Mouse (Mus musculus) frontal cortex, postnatal 36 days (tissue): ENCODE measurements around the gene Pold1.
A peak's percentile ranks its signal among the peaks of the same experiment; 100 is the strongest.

Source experiments
- DNase-seq, 2 experiments: peaks; one replicate each; pipeline ENCODE4 v3.0.0; 2022; ENCODE audit warnings: low spot score in 2 of 2

Gene Pold1

DNA sequence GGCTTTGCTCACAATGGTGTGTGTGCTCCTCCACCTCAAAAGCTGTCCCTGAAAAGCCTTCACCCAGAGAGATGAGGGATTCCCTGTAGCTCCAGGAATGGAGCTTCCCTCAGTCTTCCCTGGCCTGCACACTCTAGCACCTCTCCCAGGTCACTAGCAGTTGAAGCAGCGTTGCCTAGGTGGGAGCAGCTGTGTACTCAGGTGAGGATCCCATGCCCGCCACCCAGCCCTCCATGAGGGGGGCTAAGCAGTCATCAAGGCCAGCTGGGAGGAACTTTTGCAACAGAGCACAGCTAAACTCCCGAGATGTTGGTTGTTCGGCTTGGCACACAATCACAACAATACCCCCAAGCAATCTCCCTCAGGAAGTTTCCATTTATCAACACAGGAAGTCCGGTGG, 34.1 kb upstream of the Pold1 start:
- DNase-seq, result no peak

DNA sequence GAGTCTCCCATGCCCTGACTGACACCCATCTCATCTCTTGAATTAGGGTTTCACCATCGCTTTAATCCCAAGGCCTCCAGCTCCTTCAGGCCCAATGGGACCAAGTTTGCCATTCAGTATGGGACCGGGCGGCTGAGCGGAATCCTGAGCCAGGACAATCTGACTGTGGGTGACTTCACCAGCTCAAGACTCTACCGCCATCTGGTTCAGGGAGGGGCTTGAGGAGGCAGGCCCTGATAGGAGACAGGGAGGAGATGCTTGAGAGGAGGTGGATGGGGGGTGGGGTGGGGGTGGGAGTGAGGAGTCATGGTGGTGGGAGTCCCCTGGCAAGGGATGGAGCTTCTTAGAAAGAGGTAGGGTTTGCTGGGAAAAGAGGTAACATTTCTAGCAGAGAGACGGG, 33.0 kb upstream of the Pold1 start:
- no peak for DNase-seq

DNA sequence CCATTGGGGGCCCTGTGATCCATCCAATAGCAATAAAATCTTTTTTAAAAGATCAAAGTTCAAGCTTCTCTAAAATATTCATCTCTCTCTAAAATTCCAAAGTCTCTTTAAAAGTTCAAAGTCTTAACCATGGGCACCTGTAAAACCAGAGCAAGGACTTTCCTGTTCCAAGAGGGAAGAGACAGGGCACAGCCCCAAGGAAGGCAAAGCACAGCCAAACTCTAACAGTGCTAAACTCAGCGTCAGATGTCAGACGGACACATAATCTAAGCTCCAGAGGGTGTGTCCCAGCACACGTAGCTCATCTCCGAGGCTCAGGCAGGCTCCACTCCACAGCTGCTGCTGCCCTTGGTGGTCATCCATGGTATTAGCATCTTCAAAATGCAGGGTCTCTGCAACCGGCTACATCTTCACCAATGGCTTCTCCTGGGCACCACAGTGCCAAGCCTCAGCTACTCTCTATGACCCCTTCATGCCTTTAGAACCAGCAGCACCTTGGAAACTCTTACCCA, 27.7 kb upstream of the Pold1 start:
- DNase-seq, result no peak

DNA sequence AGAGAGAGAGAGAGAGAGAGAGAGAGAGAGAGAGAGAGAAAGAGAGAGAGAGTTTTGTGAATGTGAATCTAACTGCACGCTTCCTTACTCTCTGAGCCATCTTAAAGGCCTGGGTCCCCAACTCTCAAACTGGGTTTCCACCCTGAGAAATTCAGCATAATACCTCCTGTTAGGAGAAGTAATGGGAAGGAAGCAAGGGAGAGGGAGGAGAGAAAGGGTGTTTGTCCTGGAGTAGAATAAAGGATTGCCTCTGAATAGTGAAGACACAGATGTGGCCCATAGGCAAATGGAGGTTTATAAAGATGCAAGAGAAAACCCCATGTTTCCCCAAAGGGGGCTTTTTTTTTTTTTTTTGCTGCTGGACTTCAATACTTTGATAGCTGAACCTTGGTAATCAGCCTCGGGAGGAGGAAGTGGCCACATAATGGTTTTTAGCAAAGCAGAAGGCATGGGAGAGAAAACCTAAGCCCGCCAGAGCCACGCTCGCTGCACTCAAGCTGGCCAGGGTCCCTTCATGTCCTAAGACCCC, 24.4 kb upstream of the Pold1 start:
- no peak for DNase-seq

DNA sequence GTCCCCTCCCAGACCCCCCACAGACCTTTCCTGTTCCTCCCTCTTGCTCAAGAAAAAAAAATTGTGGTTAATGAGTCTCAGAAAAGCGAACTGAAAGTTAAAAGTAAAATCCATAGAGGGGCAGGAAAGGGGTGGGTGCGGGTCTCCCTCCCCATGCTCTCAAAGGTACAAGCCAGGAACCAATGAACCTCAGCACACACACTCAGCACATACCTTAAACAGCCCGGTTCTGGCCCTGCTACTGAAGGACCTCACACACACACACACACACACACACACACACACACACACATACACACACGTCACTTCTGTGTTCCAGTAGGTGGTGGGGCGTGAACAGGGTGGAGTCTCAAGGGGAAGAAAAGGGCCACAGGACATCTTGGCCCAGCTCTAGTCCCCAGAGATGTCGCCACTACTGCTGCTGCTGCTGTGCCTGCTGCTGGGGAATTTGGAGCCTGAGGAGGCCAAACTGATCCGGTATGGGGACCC, 23.6 kb upstream of the Pold1 start, which contains the start of gene Napsa:
Gene Napsa, plus strand, starts transcription at position 168 of the 489 bp plus-strand sequence.
- no peak for DNase-seq

DNA sequence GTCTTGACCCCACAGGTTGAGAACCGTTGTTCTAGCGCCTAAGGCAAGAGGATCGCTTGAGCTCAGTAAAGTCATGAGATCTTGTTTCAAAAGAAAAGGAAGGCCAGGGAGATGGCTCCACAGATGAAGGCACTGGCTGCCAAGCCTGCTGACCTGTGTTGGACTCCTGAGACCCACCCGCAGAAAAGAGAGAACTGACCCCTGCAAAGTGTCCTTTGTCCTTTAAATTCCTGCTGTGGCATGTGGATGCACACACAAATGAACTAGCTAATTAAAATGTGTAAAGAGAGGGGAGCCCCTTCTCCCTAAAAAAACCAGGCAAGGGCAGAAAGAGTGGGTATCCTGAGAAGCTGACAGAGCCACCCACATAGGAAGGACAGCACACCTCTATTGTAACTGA, 23.2 kb upstream of the Pold1 start:
- DNase-seq, result no peak

DNA sequence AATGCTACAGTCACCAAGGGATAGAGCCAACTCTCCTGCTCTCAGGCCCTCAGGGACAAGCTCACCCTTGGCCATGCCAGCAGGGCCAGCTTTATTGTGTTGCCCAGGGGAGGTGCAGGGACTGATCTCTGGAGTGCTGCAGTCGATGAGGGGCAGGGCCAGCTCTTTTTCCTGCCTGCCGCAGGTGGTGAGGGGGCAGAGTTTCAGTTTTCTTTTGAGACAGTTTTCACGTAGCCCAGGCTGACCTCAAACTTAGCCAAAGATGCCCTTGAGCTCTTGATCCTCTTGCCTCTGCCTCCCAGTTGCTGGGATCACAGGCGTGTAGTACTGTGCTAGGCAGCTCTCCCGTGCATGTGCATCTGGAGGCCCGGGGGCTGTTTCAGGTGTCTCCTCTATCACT, 22.3 kb upstream of the Pold1 start:
- no peak for DNase-seq

DNA sequence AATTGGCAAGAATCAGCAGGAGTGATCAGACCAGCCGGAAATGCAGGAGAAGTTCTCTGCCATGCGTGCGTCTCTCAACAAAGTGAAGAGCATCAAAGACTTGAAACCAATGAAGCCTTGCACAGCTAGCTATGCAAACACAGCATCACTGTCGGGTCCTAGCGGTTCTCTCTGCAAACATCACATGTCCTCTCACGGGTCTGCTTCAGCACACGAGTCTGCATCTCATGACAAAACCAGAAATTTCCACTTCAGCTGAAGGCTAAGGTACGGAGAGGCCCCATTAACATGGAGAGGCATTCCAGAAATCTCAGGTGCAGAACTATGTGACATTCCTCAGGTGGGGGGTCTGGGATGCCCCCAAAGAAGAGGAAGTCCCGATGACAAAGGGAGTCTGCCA, 20.2 kb upstream of the Pold1 start:
- no peak for DNase-seq

DNA sequence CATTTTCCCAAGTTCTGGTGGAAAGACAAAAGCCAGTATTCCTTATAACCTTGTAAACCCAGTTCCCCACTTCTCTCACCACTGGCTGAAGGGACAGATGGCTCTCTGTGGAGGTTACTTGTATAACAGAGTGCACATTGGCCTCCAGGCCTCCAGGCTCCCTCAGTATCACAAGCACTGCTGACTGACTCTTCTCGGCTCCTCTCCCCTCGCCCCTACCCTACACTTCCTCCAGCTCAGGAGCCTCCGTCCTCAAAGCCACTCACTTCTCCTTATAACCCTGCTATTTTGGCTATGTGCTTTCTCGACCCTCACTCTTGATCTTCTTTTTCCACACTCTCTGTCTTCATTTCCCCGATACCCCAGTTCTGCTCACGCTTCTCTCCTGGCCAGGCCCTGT, 16.8 kb upstream of the Pold1 start:
- no peak for DNase-seq

DNA sequence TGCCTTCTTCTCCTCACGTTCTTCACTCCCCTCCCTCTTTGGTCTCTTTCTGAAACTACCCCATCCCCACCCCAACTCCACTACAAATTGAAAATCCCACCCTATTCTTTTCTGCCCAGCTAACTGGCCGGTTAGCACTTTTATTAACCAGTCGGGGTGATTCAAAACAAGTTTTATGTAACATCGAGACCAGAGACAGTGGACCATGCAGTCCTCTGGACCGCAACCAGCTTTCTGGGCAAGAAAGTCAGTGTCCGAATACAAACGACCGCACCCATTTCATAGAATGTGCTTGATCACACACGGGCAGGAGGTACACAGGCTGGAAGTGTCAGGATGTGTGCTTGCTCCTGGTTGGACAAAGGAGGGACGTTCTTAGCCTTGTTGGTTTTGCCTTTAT, 15.8 kb upstream of the Pold1 start:
- DNase-seq, result no peak

DNA sequence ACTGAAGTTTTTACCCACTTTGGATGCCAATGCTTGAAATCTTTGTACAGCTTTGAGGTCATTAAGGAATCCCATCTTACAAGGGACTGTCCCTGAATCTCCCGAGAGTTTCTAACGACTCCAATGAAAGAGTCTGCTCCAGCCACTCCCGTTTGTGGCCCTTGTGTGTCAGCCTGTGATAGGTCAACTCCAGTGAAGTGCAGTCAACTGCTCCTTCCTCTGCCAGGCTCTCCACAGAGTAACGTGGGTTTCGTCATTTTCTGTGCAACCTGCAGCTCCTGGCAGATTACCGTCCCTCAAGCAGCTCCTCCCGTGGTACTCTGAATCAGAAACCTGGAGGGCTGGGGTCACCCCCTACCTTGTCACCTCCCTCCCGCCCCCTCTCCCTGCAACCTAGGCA, 14.6 kb upstream of the Pold1 start:
- DNase-seq, result no peak

DNA sequence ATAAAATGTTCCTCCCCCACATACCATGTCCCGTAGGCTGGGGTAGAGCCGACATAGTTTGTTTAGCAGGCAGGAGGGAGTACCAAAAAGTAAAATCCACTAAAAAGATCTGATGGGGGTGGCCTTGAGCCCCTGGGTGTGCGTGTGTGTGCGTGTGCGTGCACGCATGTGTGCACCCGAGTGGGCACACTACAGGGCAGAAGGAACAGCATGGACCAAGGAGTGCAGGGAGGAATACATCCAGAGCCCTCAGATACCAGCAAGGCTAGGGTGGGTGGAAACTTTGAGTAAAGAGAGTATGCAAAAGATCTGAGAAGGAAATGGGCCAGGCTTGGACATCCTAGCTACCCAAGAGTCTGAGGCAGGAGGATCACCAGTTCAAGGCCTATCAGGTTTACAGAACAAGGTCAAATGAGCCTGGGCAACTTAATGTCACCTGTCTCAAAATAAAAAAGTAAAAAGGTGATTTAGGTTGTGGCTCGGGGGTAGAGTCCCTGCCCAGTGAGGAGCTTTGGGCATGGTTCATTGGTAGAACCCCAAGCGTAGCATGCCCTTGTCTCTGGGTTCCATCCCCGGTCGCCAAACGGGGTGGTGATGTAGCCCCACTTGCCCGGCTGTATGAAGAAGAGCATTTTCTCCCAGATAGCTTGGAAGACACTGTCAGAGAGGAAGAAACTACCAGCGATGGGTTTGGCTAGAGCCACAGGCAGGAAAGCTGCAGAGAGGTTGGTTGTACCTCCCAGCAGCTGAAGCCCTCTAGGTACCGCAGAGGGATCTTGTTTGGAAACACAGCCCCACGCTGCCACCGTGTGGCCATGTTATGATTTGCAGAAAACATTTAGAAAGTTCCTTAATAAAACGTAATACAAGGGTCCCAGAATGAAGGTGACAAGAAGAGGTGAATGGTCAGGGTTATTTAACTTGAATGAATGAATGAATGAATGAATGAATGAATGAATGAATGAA, 12.1 kb upstream of the Pold1 start:
- peak; percentile 76 to 85 for DNase-seq

DNA sequence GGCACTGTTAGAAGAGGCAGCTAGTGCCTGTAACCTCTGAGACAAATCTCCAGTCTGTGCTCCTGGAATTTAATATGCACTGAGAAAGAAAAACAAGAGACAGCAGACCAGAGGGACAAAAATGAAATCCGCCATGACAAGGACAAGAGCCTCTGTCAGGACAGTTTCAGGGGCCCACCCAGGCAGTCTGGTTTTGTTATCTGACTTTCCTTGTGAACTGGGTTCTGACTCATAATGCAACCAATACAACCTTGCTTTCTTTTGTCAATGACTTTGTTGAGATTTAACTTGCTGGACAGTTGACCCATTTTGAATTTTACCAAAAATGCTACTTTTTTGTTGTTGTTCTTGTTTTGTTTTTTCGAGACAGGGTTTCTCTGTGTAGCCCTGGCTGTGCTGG, 9.0 kb upstream of the Pold1 start:
- DNase-seq, result no peak

DNA sequence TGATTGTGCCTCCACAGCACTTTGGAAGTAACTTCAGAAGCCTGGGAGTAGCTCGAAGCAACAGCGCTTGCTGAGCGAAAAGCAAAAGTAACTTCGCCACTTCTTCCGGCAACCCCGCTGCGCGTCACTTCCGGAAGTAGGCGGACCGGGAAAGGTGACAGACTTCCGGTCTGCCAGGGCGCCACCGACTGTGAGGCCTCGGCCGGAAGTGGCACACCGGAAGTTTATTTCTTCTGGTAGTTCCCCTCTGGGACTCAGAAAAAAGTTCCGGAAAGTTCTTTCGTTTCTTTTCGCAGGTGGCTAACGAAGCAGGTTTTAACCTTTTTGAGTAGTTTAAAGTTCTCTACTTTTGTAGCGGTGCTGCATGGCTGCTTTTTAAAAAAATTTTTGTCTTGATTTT, 5.2 kb upstream of the Pold1 start, which contains the start of gene Nr1h2:
Gene Nr1h2, minus strand, starts transcription at position 126 of the 400 bp plus-strand sequence.
- peak; percentile 94 to 96 for DNase-seq

DNA sequence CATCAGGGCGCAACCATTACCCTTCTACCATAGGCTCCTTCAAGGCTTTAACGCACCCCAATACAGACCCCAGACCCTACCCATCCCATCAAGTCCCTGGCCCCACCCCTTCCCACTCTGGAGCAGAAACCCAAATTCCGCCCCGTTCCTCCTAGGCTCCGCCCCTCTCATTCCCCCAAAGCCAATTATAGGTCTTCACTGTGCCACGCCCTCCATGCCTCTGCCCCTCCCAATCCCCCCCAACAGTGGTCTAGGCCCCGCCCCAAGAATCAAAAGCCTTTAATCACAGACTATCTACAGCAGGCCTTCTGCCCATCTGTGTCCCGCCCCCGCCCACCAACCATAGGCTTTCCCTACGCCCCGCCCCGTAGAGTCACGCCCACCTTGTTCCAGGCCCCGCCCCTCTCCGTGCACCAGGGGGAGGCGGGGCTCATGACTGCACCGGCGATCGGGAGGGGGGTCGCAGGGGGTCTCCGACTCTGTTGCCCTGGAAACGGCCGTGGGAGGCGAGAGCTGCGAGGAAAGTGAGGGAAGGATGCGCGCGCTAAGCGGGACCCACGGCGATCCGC, 4.6 kb upstream of the Pold1 start:
- peak in 1 of 2 experiments; percentile 20 for DNase-seq

DNA sequence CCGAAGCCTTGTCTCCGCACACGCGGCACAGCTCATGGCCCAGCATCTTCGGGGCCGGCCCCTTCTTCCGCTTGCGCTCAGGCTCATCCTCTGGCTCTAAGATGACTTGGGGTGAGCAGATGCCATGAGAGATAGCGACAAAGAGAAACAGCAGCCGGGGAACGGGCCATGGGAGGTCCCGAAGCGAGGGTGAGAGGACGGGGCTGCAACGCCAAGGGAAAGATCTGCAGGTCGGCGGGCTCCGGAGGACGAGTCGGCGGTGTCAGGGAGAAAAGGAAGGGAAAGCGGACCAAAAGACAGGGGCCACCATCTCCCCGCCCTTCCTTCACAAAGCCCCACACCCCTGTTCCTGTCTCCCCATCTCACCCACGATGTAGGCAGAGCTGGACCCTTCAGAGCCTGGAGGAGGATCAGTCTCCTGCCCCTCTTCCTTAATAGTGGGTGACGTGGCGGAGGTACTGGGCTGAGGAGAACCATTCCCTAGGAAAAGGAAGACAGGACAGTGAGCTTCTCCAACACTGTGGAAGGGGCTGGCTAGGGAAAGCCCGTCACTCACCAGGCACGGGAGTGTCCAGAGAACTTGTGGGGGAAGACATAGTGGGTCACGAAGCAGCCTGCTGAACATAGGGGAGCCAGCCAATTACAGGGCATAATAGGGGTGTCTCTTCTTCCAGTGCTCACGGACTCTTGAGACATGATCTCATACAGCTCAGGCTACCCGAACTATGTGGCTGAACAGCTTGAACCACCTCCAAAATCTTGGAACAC, 3.7 kb upstream of the Pold1 start:
- no peak for DNase-seq

DNA sequence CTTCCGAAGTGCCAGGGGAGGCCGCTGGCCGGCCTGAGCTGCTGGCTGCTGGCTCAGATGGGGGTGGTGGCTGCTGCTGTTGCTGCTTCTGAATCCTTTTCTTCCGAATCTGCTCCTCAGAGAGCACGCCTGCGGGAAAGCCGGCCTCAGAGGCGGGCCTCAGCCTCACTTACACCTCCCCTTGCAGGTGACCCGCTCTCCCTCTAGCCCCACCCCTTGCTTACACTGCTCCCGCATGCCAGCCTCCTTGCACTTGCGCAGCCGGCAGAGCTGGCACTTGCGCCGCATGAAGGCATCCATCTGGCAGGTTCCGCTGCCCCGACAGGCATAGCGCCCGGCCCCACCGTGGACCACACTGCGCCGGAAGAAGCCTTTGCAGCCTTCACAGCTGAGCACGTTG, 3.1 kb upstream of the Pold1 start:
- no peak for DNase-seq

DNA sequence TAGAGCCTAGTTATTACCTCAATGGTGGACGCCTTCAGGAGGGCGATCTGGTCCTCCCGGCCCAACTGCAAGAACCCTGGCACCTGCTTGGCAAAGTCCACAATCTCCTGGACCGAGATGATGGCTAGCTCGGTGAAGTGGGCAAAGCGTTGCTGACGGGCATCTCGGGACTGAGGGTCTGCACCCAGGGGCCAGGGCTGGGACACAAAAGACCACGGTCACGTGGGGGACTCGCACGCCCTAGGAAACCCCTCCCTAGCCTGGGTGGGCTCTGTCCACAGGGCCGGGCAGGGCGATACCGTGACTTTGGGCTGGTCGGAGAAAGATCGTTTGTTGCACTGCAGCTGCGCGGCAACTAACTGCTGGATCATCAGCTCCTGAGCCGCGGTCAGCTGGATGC, 2.7 kb upstream of the Pold1 start:
- DNase-seq, result no peak

DNA sequence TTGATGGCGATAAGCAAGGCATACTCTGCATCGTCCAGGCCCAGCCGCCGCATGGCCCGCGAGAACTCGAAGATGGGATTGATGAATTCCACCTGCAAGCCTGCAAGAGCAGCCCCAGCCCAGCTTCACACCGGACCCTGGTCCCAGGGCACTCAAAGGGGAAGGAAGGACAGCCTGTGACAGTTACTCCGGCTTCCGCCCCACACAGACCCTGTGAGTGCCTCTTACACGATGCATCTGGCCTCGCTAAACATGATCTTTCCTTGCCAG, 1.7 kb upstream of the Pold1 start:
- no peak for DNase-seq

DNA sequence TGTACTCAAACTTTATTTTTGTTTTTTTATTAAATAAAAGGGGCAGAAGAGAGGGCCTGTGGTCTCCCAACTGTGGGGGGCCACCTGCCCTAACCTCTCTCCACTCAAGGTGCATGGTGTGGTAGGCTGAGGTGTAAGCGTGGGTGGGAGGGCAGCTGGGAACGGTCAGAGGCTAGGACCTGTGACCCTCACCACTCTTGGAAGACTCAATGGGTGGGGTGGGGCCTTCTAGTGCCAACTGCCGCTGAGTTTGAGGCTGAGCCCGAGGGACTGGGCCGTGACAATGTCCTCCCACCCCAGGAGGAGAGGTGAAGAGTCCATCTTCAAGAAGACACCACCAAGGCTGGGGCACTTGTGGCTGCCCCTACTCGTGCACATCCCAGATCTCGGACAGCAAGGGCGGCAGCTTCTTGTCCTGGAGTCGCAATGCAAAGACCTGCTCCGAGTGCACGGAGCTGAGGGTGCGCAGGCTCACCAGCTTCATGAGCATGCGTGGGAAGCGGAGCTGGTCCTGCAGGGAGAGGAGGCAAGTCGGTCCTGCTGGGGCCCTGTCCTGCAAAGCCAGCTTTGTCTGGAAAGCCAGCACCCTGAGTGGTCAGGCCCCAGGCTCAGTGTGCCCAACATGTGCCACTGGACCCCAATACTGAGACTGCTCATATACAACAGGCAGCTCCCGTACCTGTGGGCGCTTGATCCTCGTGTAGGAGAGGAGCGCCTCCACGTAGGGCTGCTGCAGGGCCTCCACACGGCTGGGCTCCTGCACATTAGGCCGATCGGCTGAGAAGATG, 1.2 kb upstream of the Pold1 start:
- DNase-seq, result no peak

DNA sequence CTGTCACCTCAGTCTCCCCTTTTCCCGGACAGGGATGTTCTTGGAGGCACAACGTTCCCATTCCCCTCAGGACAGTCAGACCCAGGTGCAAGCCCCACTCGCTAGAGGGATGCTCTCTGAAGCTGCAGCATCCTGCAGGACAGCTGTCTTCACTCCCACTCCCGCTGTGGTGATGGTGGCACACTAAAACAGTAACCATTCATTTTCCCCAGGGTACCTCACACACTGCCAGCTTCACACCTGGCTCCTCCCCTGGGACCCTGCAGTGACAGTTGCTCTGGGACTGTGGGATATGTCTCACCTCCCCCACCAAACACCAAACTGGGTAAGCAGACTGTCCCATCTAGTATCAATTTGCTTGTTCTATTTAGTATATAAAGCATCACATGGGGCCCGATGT, 924 bp downstream of the Pold1 start:
- no peak for DNase-seq
